Mouse (Mus musculus) 3T3-L1 (cell line): ENCODE measurements around the gene Mrap2.
A peak's percentile ranks its signal among the peaks of the same experiment; 100 is the strongest.

Experiments
- DNase-seq: peaks from one replicate; pipeline ENCODE4 v3.0.0-alpha.2; 2015; ENCODE audit warnings: low read depth, low spot score

Mrap2 gene

GRCm38 (mm10) chr9:87178534-87178933, 34.4 kb downstream of the Mrap2 start:
- no peak for DNase-seq

- no peak for DNase-seq
These were observed 38.1 kb downstream of the Mrap2 start for GRCm38 (mm10) chr9:87182231-87182630.

GRCm38 (mm10) chr9:87187336-87187735, 43.2 kb downstream of the Mrap2 start:
- no peak for DNase-seq

GRCm38 (mm10) chr9:87193721-87194120, 49.6 kb downstream of the Mrap2 start:
- peak; percentile 51 for DNase-seq

GRCm38 (mm10) chr9:87197277-87197676, 53.2 kb downstream of the Mrap2 start:
- no peak for DNase-seq

- DNase-seq, result no peak
These were observed 53.9 kb downstream of the Mrap2 start for GRCm38 (mm10) chr9:87198036-87198435.

- no peak for DNase-seq
These were observed 56.3 kb downstream of the Mrap2 start for GRCm38 (mm10) chr9:87200426-87200825.

GRCm38 (mm10) chr9:87200919-87201318, 56.8 kb downstream of the Mrap2 start:
- DNase-seq, result no peak

GRCm38 (mm10) chr9:87202431-87202830, 58.3 kb downstream of the Mrap2 start:
- DNase-seq, result no peak

- no peak for DNase-seq
These were observed 66.8 kb downstream of the Mrap2 start for GRCm38 (mm10) chr9:87210830-87211339.

- no peak for DNase-seq
These were observed 69.1 kb downstream of the Mrap2 start for GRCm38 (mm10) chr9:87213204-87213603.
